Mouse (Mus musculus): Measurements from ENCODE around the gene Nebl. TPM values are rescaled to one million over a fixed set of nuclear protein-coding genes. Genes with fewer than 3 reads are reported as not detected.

Gene Nebl
- polyA plus RNA-seq, 2 experiments = 14.3 to 23.9 TPM

DNA sequence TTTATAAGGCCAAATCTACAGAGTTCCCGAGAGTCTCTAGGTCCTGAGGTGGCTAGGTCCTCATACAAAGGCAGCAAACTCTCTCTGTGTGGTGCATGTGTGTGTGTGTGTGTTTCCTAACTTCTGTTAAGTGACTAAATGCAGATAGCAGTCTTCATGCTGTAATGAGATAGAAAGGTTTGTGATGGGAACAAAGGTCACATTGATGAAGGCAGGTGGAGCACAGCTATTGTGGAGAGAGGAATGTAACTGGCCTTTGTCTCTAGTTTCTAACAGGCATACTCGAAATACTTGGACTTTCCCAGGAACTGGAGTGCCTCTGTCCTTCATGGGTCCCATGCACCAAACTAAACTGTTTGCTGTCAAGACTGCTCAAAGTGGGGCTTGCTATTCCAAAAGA is 14.1 kb downstream of the Nebl start:
- DNase-seq (ENCODE audit: low spot score) (no peak), ATAC-seq (ENCODE audit: low FRiP score, low read depth) (no peak)
- H3K4me3 ChIP-seq (replicated peaks; ENCODE audit: low read length) = no peak overlapping the region
- H3K36me3 ChIP-seq (ENCODE audit: control insufficient read depth, insufficient read depth, low read length) = no peaks in the 10 kb centered on the region
- no peak overlapping the region for H3K9ac ChIP-seq (ENCODE audit: low read depth, low read length, severe bottlenecking)
- WGBS = 75% methylated on average over 2 of the region's 2 CpGs
- H3K4me2 ChIP-seq (replicated peaks; ENCODE audit: low read depth, low read length, severe bottlenecking) = no peak overlapping the region
- no peaks in the 10 kb centered on the region for H3K27me3 ChIP-seq (ENCODE audit: control insufficient read depth, insufficient read depth, low read length)
- H3K4me1 ChIP-seq (ENCODE audit: control insufficient read depth, insufficient read depth, low read length) = 0 out of 2 replicates have a peak, but pooled peaks cover 3% of the 10 kb centered on the region
- no peaks in the 10 kb centered on the region for H3K9me3 ChIP-seq (ENCODE audit: control insufficient read depth, low read length)
- H3K27ac ChIP-seq (replicated peaks; ENCODE audit: low read depth, low read length) = no peak overlapping the region
- no peak for TF ChIP-seq POLR2A (IDR thresholded peaks at IDR 0.05; ENCODE audit: borderline replicate concordance, extremely low read depth, insufficient read depth, insufficient read length)

DNA sequence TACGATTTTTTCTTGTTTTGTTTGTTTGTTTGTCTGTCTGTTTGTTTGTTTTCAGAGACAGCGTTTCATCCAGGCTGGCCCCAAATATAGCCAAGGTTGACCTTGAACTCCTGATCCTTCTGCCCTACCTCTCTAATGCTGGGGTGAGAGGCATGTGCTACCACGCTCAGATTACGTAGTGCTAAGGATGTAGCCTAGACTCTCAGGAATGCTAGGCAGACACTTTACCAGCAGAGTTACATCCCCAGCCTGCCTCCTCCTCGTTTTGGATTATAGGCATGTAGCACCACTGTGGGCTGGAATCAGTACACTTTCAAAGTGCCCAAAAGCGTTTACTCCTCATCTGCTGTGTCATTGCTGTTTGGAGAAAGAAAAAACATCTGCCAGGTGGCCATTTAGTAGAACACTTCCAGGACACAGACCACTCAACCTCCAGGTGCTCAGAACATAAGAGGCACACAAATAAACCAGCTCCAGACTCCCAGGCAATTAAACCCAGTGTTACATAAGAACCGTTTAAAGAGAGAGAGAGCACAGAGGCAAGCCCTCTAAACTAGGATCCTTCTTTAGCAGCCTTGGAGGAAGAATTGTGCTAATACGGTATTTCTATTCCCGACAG is 16.0 kb downstream of the Nebl start:
- no peak overlapping the region for H3K27ac ChIP-seq (replicated peaks; ENCODE audit: low read depth, low read length)
- no peak overlapping the region for H3K9ac ChIP-seq (ENCODE audit: low read depth, low read length, severe bottlenecking)
- 43% methylated on average over 9 of the region's 9 CpGs for WGBS
- no peak for TF ChIP-seq POLR2A (IDR thresholded peaks at IDR 0.05; ENCODE audit: borderline replicate concordance, extremely low read depth, insufficient read depth, insufficient read length)
- no peak overlapping the region for H3K4me2 ChIP-seq (replicated peaks; ENCODE audit: low read depth, low read length, severe bottlenecking)
- H3K27me3 ChIP-seq (ENCODE audit: control insufficient read depth, insufficient read depth, low read length) = no peaks in the 10 kb centered on the region
- H3K4me1 ChIP-seq (ENCODE audit: control insufficient read depth, insufficient read depth, low read length) = 0 out of 2 replicates have a peak, but pooled peaks cover 3% of the 10 kb centered on the region
- H3K4me3 ChIP-seq (replicated peaks; ENCODE audit: low read length) = no peak overlapping the region
- H3K36me3 ChIP-seq (ENCODE audit: control insufficient read depth, insufficient read depth, low read length) = no peaks in the 10 kb centered on the region
- ATAC-seq (ENCODE audit: low FRiP score, low read depth) = no peak
- no peaks in the 10 kb centered on the region for H3K9me3 ChIP-seq (ENCODE audit: control insufficient read depth, low read length)
- no peak for DNase-seq (ENCODE audit: low spot score)

DNA sequence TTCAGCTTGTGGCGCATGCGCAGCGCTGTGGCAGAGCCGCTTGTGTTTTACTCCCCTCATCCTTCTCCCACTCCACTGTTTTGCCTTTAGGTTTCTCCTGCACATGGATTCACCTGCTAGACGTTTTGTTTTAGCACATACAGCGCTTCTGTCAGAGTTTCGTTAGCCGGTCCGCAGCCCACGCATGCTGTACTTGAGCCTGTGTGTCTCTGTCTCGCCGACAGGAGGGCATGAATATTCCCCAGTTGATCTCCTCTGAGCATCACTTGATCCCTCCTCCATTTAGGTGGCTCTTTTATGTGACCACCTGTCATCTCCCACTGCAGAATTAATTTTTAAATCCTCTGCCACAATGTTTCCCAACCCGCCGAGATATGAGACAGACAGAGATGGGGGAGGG is 16.6 kb downstream of the Nebl start:
- H3K9me3 ChIP-seq (ENCODE audit: control insufficient read depth, low read length) = no peaks in the 10 kb centered on the region
- H3K27ac ChIP-seq (replicated peaks; ENCODE audit: low read depth, low read length) = no peak overlapping the region
- H3K36me3 ChIP-seq (ENCODE audit: control insufficient read depth, insufficient read depth, low read length) = no peaks in the 10 kb centered on the region
- no peak overlapping the region for H3K4me2 ChIP-seq (replicated peaks; ENCODE audit: low read depth, low read length, severe bottlenecking)
- DNase-seq (ENCODE audit: low spot score) = no peak
- TF ChIP-seq POLR2A (IDR thresholded peaks at IDR 0.05; ENCODE audit: borderline replicate concordance, extremely low read depth, insufficient read depth, insufficient read length) = no peak
- WGBS = 85% methylated on average over 14 of the region's 14 CpGs
- H3K27me3 ChIP-seq (ENCODE audit: control insufficient read depth, insufficient read depth, low read length) = no peaks in the 10 kb centered on the region
- ATAC-seq (ENCODE audit: low FRiP score, low read depth) = no peak
- no peak overlapping the region for H3K4me3 ChIP-seq (replicated peaks; ENCODE audit: low read length)
- 0 out of 2 replicates have a peak, but pooled peaks cover 3% of the 10 kb centered on the region for H3K4me1 ChIP-seq (ENCODE audit: control insufficient read depth, insufficient read depth, low read length)
- H3K9ac ChIP-seq (ENCODE audit: low read depth, low read length, severe bottlenecking) = no peak overlapping the region

DNA sequence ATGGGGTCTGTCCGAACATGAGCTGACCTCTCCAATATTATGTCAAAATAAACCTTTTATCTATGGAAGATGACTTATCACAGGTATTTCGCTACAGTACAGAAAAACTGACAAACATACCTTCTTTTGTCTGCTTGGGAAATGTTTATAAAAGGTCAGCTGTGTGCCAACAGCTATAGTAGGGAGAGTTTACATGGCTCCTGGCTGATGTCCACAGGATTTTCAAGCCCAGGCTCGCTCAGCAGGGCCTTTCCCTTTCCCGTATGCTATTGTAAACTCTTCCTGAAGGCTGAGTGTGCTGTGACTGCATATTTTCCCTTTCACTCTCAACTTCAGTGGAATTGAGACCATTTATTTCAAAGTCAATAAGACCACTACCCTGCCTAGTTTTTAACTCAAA is 17.1 kb downstream of the Nebl start:
- Histone ChIP-seq H3K4me3 (replicated peaks; ENCODE audit: low read length) (no peak overlapping the region), H3K4me1 (ENCODE audit: control insufficient read depth, insufficient read depth, low read length) (0 out of 2 replicates have a peak, but pooled peaks cover 3% of the 10 kb centered on the region), H3K9me3 (ENCODE audit: control insufficient read depth, low read length) (no peaks in the 10 kb centered on the region), H3K36me3 (ENCODE audit: control insufficient read depth, insufficient read depth, low read length) (no peaks in the 10 kb centered on the region), H3K4me2 (replicated peaks; ENCODE audit: low read depth, low read length, severe bottlenecking) (no peak overlapping the region), H3K9ac (ENCODE audit: low read depth, low read length, severe bottlenecking) (no peak overlapping the region), H3K27ac (replicated peaks; ENCODE audit: low read depth, low read length) (no peak overlapping the region), H3K27me3 (ENCODE audit: control insufficient read depth, insufficient read depth, low read length) (no peaks in the 10 kb centered on the region)
- no peak for TF ChIP-seq POLR2A (IDR thresholded peaks at IDR 0.05; ENCODE audit: borderline replicate concordance, extremely low read depth, insufficient read depth, insufficient read length)
- DNase-seq (ENCODE audit: low spot score) (no peak), ATAC-seq (ENCODE audit: low FRiP score, low read depth) (no peak)
- WGBS = 69% methylated on average over 4 of the region's 4 CpGs

DNA sequence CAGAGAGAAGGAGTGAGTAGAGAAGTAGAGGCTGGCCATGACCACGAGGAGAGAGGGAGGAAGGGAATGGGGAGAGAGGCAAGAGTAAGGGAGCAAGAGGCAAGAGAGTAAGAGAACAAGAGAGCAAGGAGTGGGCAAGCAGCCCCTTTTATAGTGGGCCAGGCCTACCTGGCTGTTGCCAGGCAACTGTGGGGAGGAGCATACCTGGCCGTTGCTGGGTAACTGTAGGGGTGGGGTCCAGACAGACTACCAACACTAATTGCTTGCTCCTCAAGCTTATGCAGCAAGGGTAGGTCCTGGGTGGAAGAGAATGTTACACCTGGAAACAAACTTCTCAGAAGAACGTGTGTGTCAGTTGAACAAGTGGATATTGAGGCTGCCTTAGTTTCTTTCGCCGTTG is 20.0 kb downstream of the Nebl start:
- H3K9ac ChIP-seq (ENCODE audit: low read depth, low read length, severe bottlenecking) = no peak overlapping the region
- no peak overlapping the region for H3K4me3 ChIP-seq (replicated peaks; ENCODE audit: low read length)
- no peaks in the 10 kb centered on the region for H3K36me3 ChIP-seq (ENCODE audit: control insufficient read depth, insufficient read depth, low read length)
- 85% methylated on average over 5 of the region's 5 CpGs for WGBS
- DNase-seq (ENCODE audit: low spot score) (no peak), ATAC-seq (ENCODE audit: low FRiP score, low read depth) (no peak)
- no peaks in the 10 kb centered on the region for H3K27me3 ChIP-seq (ENCODE audit: control insufficient read depth, insufficient read depth, low read length)
- 0 out of 2 replicates have a peak, but pooled peaks cover 3% of the 10 kb centered on the region for H3K4me1 ChIP-seq (ENCODE audit: control insufficient read depth, insufficient read depth, low read length)
- no peak for TF ChIP-seq POLR2A (IDR thresholded peaks at IDR 0.05; ENCODE audit: borderline replicate concordance, extremely low read depth, insufficient read depth, insufficient read length)
- H3K27ac ChIP-seq (replicated peaks; ENCODE audit: low read depth, low read length) = no peak overlapping the region
- H3K9me3 ChIP-seq (ENCODE audit: control insufficient read depth, low read length) = no peaks in the 10 kb centered on the region
- H3K4me2 ChIP-seq (replicated peaks; ENCODE audit: low read depth, low read length, severe bottlenecking) = no peak overlapping the region
